Mouse (Mus musculus) spleen, adult 2 months (tissue): Measurements from ENCODE around the gene Cpt1b.

Experiments
- CTCF ChIP-seq: fragments of 200-500 bp; IDR thresholded peaks from 2 replicates; pipeline ENCODE4 v1.5.1; 2011; ENCODE audit warnings: mild to moderate bottlenecking, inconsistent platforms; ENCODE audit not compliant: insufficient read depth, insufficient read length, insufficient replicate concordance; ENCODE audit errors: extremely low read depth
- POLR2A ChIP-seq: fragments of 200-500 bp; IDR thresholded peaks from 2 replicates; pipeline ENCODE4 v1.6.1; 2011; ENCODE audit warnings: low read depth, low read length, inconsistent platforms

GRCm38 (mm10) chr15:89468577-89468976, 42.9 kb upstream of the Cpt1b start:
- TF ChIP-seq CTCF (peak; percentile 1; the same call in 1 of the 2 replicates), POLR2A (no peak)
